Mouse (Mus musculus) gonadal fat pad, adult 2 months (tissue): ENCODE results near the gene Hist1h2bj. TPM values are rescaled to one million over a fixed set of nuclear protein-coding genes. Genes with fewer than 3 reads are reported as not detected.
"Not testable (repeated sequence)": the region's sequence is repeated elsewhere in the genome, so short reads cannot be mapped to it uniquely, and the experiment has no call there.

ENCODE experiments used
- DNase-seq: peaks from one replicate; pipeline ENCODE4 v3.0.0-alpha.2; 2012; ENCODE audit warnings: low read depth
- polyA plus RNA-seq: library from polyadenylated mRNA; depleted of rRNA; stranded (reverse); fragments of >200 nt; gene quantifications from 2 replicates; pipeline ENCODE4 v1.2.3, GENCODE M21; 2012

Gene Hist1h2bj
- polyA plus RNA-seq, 1 experiment: 3.0 TPM

DNA sequence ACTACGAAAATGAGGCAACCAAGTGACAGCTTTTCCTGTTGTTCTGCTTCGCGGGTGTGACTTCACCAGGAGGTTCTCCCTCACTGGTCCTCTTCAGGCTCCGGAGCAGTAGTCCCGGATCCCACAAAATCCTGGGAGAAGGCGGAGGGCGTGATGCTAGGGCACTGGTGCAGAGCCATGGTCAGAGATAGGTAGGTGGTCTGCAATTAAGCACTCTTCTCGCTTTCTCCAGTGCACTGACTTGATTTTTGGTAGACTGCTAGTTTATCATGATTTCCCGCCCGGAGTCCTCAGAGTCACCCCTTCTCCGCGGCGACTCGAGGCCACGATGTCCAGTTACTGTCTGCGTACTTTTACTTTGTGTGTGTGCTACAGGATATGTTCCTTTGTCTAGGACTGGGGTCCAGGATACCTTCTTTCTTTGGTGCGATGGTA is 28.6 kb upstream of the Hist1h2bj start:
- no peak for DNase-seq

DNA sequence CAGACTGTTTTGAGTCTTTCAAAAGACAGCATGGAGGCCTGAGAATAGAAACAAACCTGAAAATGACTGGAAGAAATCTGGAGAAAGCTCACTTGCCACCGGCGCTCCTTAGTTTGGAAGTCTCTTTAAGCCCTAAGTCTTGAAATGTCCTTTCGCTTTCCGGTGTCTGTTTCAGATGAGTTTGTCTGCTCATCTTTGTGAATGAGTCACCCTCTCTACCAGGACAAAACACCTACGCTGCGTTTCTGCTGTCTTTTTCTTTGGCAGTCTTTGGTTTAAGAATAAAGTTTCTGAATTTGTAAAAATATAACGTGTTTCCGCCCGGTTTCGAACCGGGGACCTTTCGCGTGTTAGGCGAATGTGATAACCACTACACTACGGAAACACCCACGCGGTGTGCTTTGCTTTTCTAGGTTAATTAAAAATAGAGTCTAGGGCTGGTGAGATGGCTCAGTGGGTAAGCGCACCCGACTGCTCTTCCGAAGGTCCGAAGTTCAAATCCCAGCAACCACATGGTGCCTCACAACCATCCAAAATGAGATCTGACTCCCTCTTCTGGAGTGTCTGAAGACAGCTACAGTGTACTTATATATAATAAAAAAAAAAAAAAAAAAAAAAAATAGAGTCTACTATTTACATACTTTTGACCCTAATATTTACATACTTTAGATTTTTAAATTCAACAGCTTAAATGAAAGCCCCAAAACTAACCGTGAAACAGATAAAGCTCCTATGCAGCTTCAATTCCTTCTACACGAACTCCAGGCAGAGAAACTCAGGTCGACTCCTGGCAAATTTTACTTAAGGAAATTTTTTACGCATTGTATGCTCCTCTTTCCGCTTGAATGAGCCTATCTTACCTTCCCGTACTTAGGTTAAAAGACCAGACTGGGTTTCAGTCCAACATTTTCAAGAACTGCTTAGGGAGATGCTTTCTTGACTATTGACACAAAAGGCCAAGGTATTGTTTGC is 27.2 kb upstream of the Hist1h2bj start:
- no peak for DNase-seq

DNA sequence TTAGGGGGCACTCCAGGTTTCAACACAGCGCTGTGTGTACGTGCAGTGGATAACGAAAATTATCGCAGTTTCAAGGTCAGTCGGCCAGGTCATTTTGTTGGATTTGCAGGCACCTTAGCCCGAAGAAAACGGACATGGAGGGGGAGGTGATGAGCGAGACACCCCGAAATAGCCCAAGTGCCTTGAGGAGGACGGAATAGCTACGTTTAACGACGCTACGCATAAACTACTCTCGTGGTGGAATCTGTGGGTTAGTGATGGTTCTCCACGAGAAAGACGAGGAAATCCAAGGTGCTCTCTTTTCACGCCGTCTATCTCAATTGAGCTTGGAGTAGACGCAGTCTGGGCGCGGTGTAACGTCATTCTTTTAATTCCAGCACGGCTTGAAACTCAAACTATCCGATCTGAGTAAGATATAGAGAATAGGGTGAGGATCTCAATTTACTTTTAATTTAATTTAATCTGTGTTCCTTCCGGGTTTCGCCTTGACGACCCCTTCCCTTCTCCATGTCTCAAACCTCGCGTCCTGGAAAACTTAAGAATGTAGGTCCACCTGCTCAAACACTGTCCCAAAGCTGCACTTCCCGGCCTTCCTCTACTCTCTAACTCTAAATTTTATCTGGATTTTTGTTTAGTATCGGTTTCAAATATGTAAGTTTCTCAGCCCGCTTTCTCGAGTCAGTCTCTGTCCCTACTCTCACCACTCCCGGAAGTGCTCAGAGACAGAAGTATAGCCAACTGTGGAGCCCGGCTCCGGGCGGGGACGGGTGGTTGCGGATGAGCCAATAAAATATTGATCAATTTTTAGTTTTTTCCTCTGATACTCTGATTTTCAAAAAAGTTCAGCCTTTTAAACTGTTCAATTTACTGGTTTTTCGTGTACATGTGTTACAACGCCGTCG is 22.8 kb upstream of the Hist1h2bj start:
- DNase-seq: no peak

DNA sequence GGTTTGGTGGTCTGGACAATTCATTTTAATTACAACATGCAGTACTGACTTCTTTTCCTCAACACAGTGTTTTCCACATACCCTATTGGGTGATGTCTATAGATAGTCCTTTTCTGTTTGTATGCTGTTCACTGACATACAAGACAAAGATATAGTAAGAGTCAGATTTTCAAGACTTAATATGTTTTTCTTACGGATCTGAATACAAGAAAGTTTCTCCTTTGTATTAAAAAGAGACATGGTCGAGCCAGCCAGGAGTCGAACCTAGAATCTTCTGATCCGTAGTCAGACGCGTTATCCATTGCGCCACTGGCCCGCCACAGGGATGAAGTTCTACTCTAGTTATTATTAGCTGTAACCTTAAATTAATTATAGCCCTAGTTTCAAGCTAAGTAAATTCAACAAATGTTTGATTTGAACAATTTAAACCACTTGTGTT is 22.1 kb upstream of the Hist1h2bj start:
- no peak for DNase-seq

DNA sequence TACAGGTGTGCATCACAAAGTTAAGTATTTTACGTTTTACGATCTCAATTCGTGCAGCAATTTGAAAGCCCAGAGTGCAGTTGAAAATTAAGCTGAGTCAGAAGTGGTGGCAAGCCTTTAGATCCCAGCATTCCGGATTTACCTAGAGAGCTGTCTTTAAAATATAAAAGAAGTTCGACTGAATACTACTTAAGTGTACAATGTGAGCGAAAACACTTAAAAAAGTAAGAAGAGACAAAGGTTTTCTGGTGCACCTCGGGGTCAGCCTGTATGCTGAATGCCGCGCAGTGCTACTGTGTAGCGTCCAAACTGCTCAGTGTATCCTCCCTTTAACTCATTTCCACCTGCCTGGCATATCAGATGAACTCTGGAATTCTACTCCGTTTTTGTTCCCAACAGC is 21.4 kb upstream of the Hist1h2bj start:
- DNase-seq: no peak

DNA sequence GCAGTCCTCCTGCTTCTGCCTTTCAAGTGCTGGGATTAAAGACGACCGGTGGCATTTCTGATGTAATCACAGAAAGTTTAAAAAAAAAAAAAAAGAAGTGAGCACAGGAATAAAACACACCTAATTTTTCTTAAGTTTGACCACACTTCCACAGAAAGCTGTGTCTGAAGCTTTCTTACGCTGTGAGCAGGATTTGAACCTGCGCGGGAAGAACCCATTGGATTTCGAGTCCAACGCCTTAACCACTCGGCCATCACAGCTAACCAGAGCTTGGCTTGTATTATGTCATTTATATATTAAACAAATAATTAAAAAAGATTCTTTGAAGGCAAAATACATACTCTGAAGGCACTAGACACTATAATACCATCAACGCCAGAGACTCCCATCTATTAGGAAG is 20.8 kb upstream of the Hist1h2bj start:
- no peak for DNase-seq

DNA sequence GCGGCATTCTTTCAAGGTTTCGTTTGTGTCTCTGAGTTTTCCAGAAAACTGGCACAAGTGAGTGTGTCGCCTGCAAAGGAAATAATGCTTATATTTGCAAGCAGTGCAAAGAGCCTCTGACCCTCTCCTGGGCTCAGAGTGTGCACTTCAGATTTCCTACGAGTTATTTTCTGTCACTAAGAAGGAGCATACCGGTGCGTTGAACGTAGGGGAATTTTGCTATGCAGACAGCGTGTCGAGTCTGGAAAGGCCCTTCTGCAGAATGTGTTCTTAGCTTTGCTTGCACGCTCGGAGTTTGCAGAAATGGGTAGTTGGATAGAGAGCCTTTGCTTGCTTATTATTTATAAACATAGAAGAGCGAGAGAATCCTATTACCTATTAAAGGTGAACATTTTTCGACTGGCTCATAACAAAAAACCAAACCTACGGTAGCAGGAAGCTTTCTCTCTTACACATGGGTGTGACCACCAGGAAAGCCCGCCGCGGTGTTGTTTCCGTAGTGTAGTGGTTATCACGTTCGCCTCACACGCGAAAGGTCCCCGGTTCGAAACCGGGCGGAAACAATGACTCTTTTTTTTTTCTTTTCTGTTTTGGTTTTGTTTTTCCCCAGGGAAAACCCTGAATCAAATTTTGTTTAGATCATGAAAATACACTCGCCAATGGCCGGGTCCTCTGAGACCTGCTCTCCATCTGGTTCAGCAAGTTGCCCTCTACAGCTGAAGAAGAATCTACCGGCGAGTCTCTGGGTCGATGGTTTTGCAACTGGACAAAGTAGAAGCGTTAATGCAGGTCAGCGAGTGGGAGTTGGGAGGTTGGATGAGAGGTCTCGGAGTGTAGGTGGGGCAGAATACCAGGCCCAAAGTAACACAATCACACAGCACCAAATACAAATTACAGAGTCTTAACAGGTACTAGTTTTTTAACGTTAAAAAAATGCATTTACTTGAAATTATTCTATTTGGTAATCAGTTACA is 16.7 kb upstream of the Hist1h2bj start:
- no peak for DNase-seq

DNA sequence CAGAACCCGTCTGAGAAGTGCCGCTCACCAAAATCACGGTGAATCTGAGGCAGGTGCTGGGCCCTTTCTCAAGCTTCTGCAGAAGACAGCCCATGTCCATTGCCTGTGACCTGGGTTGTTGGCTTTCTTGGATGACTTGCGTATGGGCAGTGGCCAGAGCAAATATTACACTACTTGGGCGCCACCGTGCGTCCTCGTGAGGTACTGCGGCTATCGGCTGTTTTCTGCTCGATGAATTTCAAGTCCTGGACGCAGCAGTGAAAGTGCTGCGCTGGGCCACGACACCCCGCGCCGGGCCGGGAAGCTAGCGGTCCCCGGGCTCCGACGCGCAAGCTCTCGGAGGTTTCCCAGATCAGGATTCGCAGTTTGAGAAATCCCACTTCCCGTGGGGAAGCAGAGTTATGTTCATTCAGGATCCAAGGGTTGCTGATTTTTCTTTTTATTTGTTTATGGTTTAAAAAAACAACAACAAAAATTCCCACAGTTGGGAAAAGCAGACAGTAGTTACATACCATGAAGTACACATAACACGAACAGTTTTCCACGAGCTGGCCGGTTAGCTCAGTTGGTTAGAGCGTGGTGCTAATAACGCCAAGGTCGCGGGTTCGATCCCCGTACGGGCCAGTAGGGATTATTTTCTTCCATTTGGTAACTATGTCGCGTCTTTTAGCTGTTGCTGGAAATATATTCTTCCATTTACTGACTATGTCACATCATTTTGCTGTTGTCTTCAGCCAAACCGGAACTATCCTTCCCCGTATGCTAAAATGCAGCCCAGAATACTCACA is 14.1 kb upstream of the Hist1h2bj start:
- DNase-seq: no peak

DNA sequence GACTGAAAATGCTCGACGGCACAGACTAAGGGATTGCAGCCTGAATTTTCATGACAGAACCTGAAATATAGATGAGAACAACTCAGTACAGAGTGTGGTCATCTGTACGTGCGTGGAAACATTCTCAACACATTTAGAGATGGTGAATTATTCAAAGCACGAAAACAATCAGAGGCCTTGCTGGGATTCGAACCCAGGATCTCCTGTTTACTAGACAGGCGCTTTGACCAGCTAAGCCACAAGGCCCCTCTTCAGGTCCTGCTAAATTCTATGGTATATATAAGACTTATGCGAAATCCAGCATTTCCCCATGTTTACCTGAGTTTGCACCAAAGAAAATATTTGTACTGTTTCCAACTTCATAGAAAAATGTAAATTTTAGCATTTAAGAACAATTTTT is 13.1 kb upstream of the Hist1h2bj start:
- DNase-seq: no peak

DNA sequence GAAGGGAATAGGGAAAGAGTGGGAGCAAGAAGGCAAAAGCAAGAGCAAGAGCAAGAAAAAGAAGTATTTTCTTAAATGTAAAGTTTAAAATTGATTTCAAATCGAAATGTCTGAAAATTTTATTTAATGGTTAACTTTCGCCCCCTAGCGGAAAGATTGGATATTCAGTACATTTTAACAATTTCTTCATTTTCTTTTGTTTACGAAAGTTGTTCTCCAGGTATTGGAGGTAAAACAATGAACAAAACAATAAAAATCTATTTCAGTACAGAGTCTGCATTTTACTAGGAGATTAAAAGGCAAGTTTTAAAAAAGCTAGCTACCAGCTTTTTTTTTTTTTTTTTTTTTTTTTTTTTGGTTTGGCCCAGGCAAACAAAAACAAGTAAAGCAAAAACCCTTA is 12.5 kb upstream of the Hist1h2bj start:
- no peak for DNase-seq

DNA sequence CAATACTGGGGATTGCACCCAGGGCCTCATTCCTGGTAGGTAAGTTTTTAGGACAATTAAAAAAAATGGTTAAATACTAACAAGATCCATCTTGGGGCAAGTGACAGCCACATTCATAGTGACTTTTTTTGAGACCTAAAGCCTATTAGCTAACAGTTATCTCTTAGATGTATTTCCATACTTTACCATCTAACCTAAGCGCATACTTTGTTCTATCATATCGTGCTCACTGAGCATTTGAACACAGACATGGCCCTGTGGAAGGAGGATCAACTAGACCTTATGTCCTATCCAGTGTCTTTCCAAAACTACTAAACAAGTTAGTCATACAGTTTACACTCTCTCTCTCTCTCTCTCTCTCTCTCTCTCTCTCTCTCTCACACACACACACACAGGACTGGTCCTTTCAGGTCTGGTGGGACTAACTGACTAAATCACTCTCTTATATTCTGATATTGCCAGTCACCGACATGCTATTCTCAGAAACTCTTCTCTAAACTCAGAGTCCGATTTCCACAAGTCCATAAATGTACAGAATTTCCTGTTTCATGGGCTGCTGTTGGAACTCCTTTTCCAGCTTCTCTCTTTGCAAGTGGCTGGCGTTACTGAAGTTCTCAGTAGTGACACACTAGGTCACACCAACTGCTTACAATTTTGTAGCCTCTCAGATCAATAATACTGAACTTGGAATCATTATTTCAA is 9.1 kb upstream of the Hist1h2bj start:
- no peak for DNase-seq

DNA sequence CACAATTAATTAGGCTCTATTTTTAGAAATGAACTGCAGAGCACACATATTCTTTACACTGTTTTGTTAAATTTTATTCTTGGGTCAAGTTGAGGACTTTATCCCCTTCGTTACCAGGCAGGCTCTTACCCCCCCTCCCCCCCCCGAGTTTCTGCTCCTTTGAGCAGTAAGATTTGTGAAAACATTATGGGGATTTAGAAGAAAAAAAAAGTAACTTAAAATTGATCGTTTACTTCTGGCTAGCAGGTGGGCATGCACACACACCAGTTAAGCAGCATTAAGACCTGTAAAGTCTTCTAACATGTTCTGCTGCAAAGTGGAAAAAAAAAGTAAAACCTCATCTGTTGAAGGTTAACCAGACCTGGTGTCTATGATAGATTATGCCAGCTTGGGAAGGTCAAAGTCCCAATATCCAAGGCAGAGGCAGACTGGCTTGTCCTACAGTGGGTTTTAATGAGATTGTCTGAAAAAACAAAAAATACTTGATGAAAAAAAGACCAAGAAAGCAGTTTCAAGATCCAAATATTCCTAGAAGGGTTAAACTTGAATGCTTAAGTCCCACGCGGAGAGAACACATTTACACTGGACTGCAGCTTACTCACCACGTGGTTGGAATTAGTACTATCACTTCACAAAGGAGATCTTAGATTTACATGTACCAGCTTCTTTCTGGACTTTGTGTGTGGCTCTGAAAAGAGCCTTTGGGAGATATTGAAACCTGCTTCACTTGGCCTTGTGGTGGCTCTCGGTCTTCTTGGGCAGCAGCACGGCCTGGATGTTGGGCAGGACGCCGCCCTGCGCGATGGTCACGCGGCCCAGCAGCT is 8.4 kb upstream of the Hist1h2bj start:
- no peak for DNase-seq

DNA sequence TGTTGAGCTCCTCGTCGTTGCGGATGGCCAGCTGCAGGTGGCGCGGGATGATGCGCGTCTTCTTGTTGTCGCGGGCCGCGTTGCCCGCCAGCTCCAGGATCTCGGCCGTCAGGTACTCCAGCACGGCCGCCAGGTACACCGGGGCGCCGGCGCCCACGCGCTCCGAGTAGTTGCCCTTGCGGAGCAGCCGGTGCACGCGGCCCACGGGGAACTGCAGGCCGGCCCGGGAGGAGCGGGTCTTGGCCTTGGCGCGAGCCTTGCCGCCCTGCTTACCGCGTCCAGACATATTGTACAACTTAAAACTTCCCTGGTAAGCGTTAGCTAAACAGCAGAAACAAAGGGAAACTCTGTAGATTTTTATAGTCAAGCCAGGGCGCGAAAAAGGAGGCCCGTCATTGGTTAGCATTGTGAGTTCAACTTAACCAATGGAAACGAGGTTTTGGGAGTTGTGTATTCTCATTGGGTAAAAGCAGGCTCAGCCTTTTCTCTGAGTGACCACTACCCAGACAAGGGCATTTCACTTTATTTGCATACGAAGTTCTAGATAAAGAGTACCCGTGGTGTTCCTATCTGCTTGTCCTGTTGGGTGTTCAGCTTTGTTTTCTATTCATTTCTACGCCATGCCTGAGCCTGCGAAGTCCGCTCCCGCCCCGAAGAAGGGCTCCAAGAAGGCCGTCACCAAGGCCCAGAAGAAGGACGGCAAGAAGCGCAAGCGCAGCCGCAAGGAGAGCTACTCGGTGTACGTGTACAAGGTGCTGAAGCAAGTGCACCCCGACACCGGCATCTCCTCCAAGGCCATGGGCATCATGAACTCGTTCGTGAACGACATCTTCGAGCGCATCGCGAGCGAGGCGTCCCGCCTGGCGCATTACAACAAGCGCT is 7.5 kb upstream of the Hist1h2bj start, which contains the start of the genes Hist1h2ah and Hist1h2bk:
Hist1h2ah (minus strand) TSS at position 302 of the 882 bp plus-strand sequence.
Hist1h2bk (plus strand) TSS at position 604 of the 882 bp plus-strand sequence.
- DNase-seq: not testable (repeated sequence)

DNA sequence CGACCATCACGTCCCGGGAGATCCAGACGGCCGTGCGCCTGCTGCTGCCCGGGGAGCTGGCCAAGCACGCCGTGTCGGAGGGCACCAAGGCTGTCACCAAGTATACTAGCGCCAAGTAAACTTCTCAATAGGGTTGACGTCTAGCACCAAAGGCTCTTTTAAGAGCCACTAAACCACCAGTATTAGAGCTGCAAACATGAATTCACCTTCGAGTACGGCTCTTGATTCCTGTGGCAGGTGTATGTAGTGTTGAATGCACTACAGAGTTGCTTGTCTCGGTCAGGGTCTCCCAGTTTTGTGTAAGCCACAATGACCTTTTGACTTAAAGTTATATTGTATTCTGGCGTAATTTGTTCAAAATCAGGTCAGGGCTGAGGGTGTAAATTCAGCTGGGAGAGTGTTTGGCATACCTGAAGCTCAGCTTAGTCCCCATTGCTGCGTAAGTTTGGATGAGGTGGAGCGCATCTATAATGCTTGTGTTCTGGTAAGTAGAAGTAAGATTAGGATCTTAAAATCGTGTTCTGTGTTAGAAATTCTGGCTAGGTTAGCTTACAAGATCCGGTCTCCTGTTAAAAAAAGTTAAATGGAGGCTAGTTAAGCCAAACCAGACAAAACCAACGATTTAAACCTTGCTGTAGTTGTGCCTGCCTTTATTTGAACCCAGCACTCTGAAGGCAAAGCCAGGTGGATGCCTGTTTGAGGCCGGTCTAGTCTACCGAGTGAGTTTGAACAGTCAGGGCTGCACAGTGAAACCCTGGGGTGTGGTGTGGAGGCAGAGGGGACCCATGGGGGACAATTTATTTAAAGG is 6.7 kb upstream of the Hist1h2bj start:
- DNase-seq: no peak

DNA sequence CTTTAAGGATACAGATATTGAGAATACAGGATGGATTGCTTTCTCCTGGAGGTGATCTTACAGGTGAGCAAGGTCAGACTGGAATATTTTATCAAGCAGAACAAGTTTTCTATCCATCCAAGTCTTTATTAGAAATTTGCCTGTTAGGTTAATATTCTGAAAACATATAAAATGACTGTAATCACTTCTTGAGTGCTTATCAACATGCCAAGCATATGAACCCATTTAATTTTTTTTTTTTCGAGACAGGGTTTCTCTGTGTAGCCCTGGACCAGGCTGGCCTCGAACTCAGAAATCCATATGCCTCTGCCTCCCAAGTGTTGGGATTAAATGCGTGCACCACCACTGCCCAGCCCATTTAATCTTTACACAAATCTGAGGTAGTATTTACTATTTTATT is 6.0 kb upstream of the Hist1h2bj start:
- no peak for DNase-seq

DNA sequence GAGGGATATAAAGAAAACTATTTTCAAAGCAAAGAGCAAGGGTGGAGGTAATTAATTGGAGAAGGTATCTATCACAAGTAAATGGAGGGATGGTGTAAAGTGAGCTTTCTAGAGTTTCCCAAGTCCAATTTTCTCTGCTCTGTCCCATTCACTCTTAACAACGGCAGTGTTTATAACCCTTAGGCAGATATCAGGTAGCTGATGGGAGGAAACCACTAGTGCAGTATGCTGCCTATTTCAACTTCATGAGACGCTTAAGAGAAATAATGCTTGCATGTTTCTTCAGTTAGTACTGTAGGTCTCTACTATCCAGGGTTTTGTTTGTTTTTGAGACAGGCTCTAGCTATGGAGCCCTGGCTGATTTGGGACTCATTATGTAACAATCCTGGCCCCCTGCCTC is 5.6 kb upstream of the Hist1h2bj start:
- DNase-seq: no peak

DNA sequence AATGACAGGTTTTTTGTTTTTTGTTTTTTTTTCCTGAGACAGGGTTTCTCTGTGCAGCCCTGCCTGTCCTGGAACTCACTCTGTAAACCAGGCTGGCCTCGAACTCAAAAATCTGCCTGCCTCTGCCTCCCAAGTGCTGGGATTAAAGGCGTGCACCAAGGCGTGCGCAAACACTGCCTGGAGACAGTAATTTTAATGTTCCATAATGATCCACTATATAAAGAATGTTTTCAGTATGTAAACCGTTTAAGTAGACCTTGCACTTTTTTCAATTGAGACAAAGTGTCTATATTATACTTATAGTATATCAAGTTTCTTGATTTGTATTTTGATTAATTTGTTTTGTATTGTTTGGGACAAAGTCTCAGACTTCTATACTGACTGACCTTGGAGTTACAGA is 3.6 kb upstream of the Hist1h2bj start:
- DNase-seq: no peak
